Mouse (Mus musculus): ENCODE results near the gene Tm4sf5.
"Not testable (repeated sequence)": the region's sequence is repeated elsewhere in the genome, so short reads cannot be mapped to it uniquely, and the experiment has no call there.

Tm4sf5 gene

DNA sequence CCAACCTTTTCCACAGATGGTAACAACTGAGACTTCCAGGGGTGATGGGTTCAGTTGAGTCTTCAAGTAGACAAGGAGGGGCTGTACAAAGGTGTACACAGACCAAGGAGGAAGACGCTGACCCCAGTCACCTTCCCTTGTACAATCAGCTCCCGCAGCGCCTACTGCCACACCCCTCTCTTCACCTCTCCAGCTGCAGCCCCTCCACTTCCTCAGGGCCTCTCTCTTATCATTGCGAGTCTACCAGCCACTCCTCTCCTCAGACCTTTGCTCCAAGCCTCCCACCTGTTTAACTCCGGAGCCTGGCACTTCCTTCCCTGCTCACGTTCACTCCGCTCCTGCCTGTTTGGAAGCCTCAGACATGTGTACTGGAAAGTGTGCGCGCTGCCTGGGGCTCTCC is at the start of gene Tm4sf5:
Tm4sf5 (plus strand) TSS at position 275 of the 400 bp plus-strand sequence.
- DNase-seq = no peak

- no peak for DNase-seq
Observed at GRCm38 (mm10) chr11:70458688-70459600, 46.1 kb upstream of the Tm4sf5 start, which contains the start of gene Zmynd15. TSS of gene Zmynd15 (plus strand) at chr11:70459433.

- no peak for DNase-seq
Observed at GRCm38 (mm10) chr11:70459601-70460101, 45.4 kb upstream of the Tm4sf5 start, which contains the start of gene Cxcl16. TSS of gene Cxcl16 (minus strand) at chr11:70459984.

GRCm38 (mm10) chr11:70463970-70464369 is 41.1 kb upstream of the Tm4sf5 start:
- DNase-seq = no peak

DNA sequence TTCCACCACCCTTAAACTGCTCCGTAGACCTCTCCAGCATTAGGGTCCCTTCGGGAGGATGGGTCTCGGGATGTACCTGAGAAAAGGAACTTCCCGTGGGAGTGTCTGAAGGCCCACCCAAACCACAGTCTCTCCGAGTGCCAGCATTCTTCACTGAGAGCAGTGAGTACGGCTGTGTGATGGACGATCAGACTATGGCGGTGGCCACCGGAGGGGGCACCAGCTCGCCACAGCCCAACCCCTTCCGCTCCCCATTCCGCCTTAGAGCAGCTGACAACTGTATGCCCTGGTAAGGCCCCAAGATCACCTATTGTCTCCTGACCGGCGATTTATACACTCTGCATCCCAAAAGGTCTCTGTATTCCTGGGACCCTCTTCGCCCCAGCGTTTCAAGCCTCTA is 39.8 kb upstream of the Tm4sf5 start:
- DNase-seq = no peak

DNA sequence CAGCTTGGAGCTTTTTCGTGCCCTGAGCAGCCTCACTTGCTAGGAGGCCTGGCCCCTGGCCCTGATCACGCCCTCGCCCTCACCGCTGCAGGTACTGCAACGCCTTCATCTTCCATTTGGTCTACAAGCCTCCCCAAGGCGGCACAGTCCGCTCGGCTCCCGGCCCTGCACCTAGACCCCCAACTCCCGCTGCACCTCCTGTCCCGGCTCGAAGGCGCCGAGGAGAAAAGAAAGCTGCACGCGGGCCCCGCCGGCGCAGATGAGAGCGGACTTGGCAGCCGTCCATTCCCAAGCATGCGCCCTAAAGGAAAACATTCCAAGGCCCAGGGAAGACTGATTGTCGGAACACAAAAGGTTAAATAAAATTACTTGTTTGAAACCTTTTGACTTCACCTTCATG is 39.2 kb upstream of the Tm4sf5 start:
- no peak for DNase-seq

- DNase-seq = no peak
Observed at GRCm38 (mm10) chr11:70467902-70468619, 37.0 kb upstream of the Tm4sf5 start.

DNA sequence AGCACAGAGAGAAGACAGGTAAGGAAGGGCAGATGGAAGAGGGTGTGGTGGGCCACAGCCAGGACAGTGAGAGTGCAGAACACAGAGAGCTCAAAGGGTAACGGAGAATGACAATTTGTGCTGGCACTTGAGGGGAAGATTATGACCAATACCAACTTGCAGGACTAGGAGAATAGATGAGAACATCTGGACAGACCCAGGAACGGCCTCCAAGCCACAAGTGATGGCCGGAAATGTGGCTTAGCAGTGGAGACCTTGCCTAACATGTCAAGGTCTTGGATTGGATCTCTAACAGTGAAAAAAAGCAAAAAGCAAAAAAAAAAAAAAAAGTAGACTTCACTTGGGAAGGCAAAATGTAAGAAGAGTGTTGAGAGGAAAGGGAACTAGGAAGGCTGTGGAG is 35.3 kb upstream of the Tm4sf5 start:
- DNase-seq = no peak

- DNase-seq = no peak
Observed at GRCm38 (mm10) chr11:70472716-70473115, 32.3 kb upstream of the Tm4sf5 start.

GRCm38 (mm10) chr11:70473291-70473690 is 31.8 kb upstream of the Tm4sf5 start:
- not testable (repeated sequence) for DNase-seq

DNA sequence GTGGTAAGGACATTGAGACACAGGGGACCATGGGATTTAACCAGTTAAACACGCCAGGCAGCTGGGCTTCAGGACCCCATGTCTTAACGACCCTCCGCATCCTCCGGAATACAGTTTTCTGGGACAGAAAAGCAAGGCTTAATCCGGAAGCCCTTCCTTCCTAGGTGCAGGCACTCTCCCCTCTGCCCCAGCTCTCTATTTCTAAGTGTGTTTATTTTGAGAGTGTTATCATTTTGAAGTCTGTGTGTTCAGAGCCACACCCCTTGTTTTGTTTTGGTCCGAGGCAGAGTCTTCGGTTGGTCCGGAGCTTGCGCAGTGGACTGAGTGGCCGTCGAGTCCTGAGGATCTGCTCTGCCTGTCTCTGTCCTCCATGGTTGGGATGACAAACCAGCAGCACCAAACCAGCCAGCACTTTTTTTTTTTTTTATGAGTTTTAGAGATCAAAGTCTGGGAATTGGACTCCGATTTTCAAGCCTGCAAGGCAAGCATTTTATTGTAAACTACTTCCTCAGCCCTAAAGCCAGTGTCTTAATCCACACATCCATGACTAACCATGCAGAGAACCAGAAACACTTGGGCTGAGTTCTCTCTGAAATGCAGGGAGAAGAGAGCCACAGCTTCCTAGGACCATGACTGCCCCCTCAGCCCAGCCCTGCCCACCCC is 30.0 kb upstream of the Tm4sf5 start:
- no peak for DNase-seq

- no peak for DNase-seq
Observed at GRCm38 (mm10) chr11:70485498-70485897, 19.5 kb upstream of the Tm4sf5 start.

DNA sequence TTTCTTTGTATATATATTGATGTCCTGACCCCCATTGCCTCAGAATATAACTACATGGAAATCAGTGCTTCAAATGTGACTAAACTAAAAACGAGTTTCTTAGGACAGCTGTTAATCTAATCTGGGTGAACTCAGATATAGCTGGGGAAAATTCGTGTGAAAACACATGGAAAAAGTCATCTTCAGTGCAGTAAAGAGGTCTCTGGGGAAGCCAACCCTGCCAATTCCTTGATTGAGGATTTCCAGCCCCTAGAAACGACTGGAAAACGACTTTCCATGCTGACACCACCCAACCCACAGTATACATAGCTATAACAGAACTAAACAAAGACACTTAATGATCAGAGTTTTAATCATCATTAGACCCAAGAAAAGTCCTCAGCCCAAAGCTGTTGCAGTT is 17.2 kb upstream of the Tm4sf5 start:
- no peak for DNase-seq

- DNase-seq = no peak
Observed at GRCm38 (mm10) chr11:70489138-70489537, 15.9 kb upstream of the Tm4sf5 start.

GRCm38 (mm10) chr11:70489684-70490083 is 15.4 kb upstream of the Tm4sf5 start:
- no peak for DNase-seq

DNA sequence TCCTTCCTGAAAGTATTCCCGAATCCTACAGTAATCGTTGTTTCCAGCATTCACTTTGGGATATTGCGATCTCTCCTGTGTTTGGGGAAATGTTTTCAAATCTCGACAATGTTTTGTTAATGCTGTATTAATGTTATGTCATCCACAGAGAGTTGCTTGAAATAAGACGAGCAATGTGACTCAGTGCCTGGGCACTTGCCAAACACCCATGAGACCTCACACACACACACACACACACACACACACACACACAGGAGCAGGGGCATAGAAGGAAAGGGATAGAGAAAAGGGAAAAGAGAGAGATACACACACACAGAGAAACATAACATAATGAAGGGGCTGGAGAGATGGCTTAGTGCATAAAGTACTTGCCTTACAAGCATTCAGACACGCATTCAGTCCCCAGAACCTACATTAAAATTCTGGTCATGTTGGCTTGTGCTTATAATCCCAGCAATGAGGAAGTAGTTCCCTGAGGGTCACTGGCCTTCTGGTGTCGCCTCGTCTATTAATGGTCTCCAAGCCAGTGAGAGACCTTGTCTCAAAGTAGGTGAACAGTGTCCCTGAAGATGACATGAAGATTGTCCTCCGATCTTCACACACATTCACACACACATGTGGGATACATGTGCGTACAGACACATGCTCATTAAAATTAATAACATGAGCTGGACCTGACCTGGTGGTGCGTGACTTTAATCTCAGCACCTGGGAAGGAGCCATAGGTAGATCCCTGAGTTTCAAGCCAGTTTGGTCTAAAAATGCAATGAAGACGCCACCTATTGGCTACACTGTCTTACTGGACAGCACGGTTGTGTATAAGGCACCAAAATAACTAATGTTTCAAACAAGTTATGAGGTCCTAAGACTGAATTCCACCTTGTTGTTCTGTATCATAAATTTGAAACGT is 5.2 kb upstream of the Tm4sf5 start:
- no peak for DNase-seq

GRCm38 (mm10) chr11:70500476-70500812 is 4.6 kb upstream of the Tm4sf5 start:
- DNase-seq = no peak

DNA sequence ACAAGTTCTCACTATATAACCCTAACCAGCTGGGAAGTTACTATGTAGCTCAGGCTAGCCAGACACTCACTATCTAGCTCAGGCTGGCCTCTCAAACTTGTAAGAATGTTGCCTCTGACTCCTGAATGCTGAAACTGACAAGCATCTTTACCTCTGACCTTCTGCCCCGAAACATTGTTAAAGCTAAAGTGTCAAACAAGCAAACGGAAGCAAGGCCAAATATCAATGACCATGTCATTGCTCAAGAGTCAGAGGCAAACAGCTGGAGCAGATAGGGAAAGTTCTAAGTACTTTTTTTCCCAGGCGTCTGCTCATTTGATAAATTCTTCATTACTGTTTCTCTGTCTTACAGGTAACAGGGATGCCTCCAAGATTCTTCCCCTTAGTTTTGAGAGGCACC is 3.0 kb upstream of the Tm4sf5 start:
- no peak for DNase-seq

DNA sequence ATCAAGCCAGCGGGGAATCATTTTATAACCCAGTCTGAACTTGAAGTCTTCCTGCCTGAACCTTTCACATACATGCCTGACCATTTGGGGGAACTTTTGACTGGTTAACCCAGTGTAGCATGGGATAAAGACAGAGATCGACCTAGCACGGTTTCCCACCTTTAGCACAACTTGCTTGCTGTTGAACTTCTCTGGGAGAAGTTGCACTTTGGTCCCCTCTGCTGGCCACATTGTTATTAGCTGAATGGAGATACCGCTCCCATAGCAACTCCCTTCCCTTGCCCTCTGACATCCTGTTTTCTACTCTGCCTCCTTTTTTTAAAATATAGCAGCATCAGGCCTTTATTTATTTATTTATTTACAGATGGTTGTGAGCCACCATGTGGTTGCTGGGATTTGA is 1.3 kb downstream of the Tm4sf5 start:
- DNase-seq = peak; percentile 42 to 76

DNA sequence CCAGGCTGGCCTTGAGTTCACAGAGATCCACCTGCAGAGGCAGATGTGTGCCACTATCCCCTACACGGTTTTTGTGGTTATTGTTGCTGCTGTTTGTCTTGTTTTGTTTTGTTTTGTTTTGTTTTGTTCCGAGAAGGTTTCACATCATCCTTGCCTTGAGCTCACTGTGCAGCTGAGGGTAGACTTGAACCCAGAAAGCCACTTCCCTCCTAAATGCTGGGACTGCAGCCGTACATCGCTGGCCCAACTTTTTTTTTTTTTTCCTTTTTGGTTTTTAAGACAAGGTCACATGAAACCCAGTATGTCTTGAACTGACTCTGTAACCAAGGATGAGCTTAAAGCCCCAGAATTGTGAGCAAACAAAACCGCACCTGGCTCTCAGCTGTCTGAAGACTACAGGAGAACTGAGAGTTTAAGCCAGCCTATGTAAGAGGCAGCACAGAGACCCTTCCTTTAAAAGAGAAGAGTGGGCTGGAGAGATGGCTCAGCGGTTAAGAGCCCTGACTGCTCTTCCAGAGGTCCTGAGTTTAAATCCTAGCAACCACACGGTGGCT is 2.0 kb downstream of the Tm4sf5 start:
- DNase-seq = no peak

- DNase-seq = peak; percentile 33 to 47
Observed at GRCm38 (mm10) chr11:70509753-70510564, 4.9 kb downstream of the Tm4sf5 start.
